Mouse (Mus musculus) kidney, adult 2 months (tissue): Measurements from ENCODE around the gene Gm10697. TPM values are rescaled to one million over a fixed set of nuclear protein-coding genes. Genes with fewer than 3 reads are reported as not detected.
"Not testable (repeated sequence)": the region's sequence is repeated elsewhere in the genome, so short reads cannot be mapped to it uniquely, and the experiment has no call there.

Source experiments
- DNase-seq: peaks from one replicate; pipeline ENCODE4 v3.0.0; 2021
- H3K27ac ChIP-seq: fragments of 200-500 bp; 2 replicates; pipeline ENCODE4 v1.5.1; 2012; ENCODE audit warnings: low read depth, low read length, control low read depth, inconsistent platforms; ENCODE audit not compliant: insufficient read depth
- H3K27me3 ChIP-seq: fragments of 200-500 bp; replicated peaks from 2 replicates; pipeline ENCODE4 v1.6.1; 2012; ENCODE audit warnings: mild to moderate bottlenecking, moderate library complexity, low read length, inconsistent platforms; ENCODE audit not compliant: control insufficient read depth, insufficient read depth
- H3K36me3 ChIP-seq: fragments of 200-500 bp; 2 replicates; pipeline ENCODE4 v1.6.1; 2012; ENCODE audit warnings: mild to moderate bottlenecking, moderate library complexity, low read length, inconsistent platforms; ENCODE audit not compliant: control insufficient read depth, insufficient read depth
- H3K4me1 ChIP-seq: fragments of 200-500 bp; 2 replicates; pipeline ENCODE4 v1.6.1; 2011; ENCODE audit warnings: low read length; ENCODE audit not compliant: control insufficient read depth, insufficient read depth
- H3K4me3 ChIP-seq: fragments of 200-500 bp; 2 replicates; pipeline ENCODE4 v1.5.1; 2011; ENCODE audit warnings: mild to moderate bottlenecking, low read depth, low read length, control low read depth; ENCODE audit not compliant: insufficient read depth
- WGBS: fragments of 180-500 bp; shearing (Covaris S2); methylation state at CpG from one replicate; pipeline ENCODE4 v1.1.7; 2018; 5-methylcytosine and 5-hydroxymethylcytosine counted together
- polyA plus RNA-seq: library from polyadenylated mRNA; depleted of rRNA; stranded (reverse); fragments of >200 nt; gene quantifications from 2 replicates; pipeline ENCODE4 v1.2.3, GENCODE M21; 2012; rRNA removed

Gm10697 gene
- polyA plus RNA-seq: not detected in 2 replicates

- DNase-seq, H3K27me3 ChIP-seq, H3K4me3 ChIP-seq, H3K4me1 ChIP-seq, H3K27ac ChIP-seq, H3K36me3 ChIP-seq: not testable (repeated sequence)
- 100% methylated on average over 2 of the region's 3 CpGs for WGBS
Observed at GRCm38 (mm10) chr3:94072544-94072943, at the start of gene Gm10697. Gm10697 (minus strand) TSS chr3:94072644.

- DNase-seq: peak; percentile 58
- H3K27me3 ChIP-seq, H3K4me3 ChIP-seq, H3K4me1 ChIP-seq, H3K36me3 ChIP-seq, H3K27ac ChIP-seq: not testable (repeated sequence)
- 55% methylated on average over 1 of the region's 1 CpGs for WGBS
Observed at GRCm38 (mm10) chr3:94115071-94115470, 42.6 kb upstream of the Gm10697 start.

- H3K36me3 ChIP-seq, H3K4me1 ChIP-seq, H3K4me3 ChIP-seq, DNase-seq, H3K27me3 ChIP-seq, H3K27ac ChIP-seq: not testable (repeated sequence)
- WGBS: 78% methylated on average over 2 of the region's 3 CpGs
Observed at GRCm38 (mm10) chr3:94054785-94055184, 17.7 kb downstream of the Gm10697 start, which contains the start of gene Gm9125. Gm9125 (minus strand) TSS chr3:94054885.

- not testable (repeated sequence) for H3K4me1 ChIP-seq, H3K27ac ChIP-seq, H3K4me3 ChIP-seq, H3K36me3 ChIP-seq, DNase-seq, H3K27me3 ChIP-seq
- WGBS: 40% methylated on average over 1 of the region's 5 CpGs
Observed at GRCm38 (mm10) chr3:94049566-94050121, 22.8 kb downstream of the Gm10697 start.

- not testable (repeated sequence) for H3K27me3 ChIP-seq, DNase-seq, H3K36me3 ChIP-seq, H3K27ac ChIP-seq, H3K4me3 ChIP-seq, H3K4me1 ChIP-seq
- 42% methylated on average over 1 of the region's 1 CpGs for WGBS
Observed at GRCm38 (mm10) chr3:94038241-94038640, 34.2 kb downstream of the Gm10697 start.

GRCm38 (mm10) chr3:94034400-94034799 lies 38.0 kb downstream of the Gm10697 start:
- H3K4me3 ChIP-seq, H3K4me1 ChIP-seq, H3K27me3 ChIP-seq, H3K27ac ChIP-seq, H3K36me3 ChIP-seq, DNase-seq: not testable (repeated sequence)
- WGBS: 96% methylated on average over 18 of the region's 18 CpGs

Other genes starting within 250 kb of the Gm10697 start
- gene Tdpoz3, start 246.6 kb downstream of the Gm10697 start, polyA plus RNA-seq: not detected in 2 replicates
- not detected in 2 replicates for gene Gm9117, start 129.1 kb downstream of the Gm10697 start, polyA plus RNA-seq
- not detected in 2 replicates for gene Tdpoz5, start 111.3 kb downstream of the Gm10697 start, polyA plus RNA-seq
- not detected in 2 replicates for gene Gm9125, start 17.8 kb downstream of the Gm10697 start, polyA plus RNA-seq
- gene Gm10696, start 105.5 kb upstream of the Gm10697 start, polyA plus RNA-seq: not detected in 2 replicates
- not detected in 2 replicates for gene Gm5286, start 124.1 kb upstream of the Gm10697 start, polyA plus RNA-seq
- gene Gm4778, start 191.4 kb upstream of the Gm10697 start, polyA plus RNA-seq: not detected in 2 replicates
- 6.5 and 7.6 TPM in 2 replicates for gene Them4, start 237.4 kb upstream of the Gm10697 start, polyA plus RNA-seq